Mouse (Mus musculus) embryo, embryonic 10.5 days (tissue): ENCODE data around the gene Dusp22.

Source experiments
- DNase-seq: peaks from one replicate; pipeline ENCODE4 v3.0.0-alpha.2; 2015; ENCODE audit warnings: low spot score

Gene Dusp22

DNA sequence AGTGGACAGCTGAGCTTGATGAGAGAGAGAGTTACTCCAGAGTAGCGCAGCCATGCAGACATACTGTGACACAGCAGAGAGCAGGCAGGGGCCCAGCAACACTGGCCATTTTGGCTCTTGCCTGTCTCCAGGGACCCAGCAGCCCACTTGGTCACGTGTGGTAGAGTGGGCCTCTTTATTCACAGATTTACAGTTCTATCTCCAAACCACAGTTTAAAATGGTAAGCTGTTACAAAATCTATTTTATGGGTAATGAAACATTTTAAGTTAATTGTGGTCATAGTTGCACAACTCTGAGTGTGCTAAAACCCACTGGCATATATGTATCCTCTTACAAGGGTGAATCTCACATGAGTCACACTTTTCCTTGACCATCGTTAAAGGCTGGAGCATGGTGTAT, 9.5 kb downstream of the Dusp22 start:
- no peak for DNase-seq

DNA sequence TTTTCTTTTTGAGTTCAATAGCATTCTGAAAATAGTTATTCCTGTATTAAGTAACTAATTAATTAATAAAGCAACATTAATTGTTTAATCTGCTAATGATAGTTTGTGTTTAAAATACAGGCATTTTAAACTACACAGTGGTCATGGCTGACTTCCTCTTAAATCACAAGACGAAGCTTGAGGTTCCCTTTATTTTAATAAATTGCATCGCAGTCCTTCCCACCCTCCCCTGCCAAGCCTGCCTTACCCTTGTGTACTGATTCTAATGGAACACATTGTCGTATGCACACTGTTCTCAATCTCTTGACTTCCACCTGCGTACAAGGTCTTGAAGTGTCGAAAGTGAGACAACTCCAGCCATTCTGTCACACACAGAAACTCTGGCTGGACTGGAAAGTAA, 14.1 kb downstream of the Dusp22 start:
- DNase-seq = no peak

DNA sequence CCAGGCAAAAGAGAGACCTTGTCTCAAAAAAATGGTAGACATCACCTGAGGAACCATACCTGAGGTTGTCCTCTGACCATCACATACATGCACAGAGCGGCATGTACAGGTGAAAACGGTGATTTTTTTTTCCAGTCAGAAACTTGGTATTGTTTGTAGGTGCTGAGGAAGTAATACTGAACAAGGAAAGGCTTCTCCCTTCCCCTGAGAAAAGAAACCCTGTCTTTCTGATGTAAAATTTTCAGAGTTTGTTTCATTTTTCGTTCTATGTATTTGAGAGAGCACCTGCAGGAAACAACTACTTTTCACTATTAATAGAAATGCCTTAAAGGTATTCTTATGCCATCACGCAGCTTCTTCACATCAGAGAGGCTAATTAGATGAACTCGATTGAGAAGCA, 19.0 kb downstream of the Dusp22 start:
- no peak for DNase-seq

DNA sequence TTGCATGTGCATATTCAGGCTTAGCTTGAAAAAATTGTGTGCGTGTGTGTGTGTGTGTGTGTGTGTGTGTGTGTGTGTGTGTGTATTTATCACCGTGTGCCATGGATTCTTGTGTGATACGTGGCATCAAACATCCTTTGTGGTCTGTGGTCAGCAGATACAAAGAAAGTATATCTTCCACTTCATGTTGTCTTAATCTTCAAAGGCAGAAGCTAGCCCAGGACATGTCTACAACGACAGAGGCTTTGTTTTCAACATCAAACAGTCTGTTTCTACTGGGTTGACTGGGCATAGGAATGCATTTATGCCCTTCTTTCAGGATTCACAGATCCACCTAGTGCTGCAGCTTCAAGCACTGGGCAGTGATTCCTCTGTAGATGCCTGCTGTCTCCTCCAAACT, 22.1 kb downstream of the Dusp22 start:
- DNase-seq = no peak

DNA sequence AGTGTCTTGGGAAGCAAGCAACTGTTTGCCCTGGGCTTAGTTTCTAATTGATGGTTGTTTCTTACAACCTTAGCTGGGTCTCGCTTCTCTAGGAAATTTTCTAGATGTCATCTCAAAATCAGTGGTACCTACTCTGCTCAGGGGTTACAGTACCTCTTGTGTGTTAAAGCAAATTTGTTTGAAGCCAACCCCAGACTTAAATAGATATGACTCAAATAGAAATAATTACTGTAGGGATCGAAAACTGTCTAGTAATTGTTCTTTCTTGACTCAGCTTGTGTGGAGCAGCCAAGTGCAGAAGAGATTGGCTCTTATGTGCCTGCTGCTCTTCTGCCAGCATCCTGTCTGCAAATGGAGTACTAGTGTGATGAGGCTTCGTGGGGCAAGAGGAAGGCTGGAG, 22.5 kb downstream of the Dusp22 start:
- no peak for DNase-seq

DNA sequence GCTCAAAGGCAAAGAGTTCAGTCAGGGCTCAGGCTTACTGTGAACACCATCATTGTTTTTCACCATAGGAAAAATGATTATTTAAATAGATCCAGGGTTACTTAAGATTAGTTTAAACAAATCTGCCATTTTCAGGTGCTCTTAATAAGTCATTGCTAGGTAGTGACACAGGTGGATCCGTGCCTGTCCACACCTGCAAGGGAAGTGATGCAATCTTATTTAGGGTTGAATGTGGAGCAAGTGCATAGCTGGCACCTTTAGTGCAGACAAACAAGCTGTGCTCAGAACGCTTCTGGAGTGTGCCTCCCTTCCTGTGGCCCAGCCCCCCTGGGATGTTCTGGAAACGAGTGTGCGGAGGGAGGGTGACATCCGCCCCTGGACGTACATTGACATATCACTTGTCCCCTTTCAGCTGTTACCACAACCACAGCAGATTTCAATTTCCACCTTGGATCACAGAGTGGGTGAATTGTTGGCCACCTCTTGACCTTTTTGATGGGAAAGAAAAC, 24.9 kb downstream of the Dusp22 start:
- DNase-seq = no peak

DNA sequence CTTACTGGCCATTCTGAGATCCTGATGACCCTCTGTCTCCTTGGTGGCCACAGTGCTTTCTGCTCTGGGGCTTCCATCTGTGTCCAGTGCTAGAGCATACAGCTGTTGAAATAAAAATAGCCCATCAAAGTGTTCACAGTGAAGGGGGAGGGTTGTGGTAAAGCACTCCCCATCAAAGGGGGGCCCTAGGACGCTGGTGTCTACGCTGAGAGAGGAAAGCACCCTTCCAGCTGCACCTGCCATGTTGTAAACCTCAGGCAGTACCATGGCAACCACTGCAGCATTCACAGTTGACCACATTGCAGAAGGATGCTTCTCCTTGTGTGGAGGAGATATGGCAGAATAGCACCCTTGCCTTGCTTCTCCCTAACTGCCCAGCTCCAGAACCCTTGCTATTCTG, 26.2 kb downstream of the Dusp22 start:
- DNase-seq = no peak

DNA sequence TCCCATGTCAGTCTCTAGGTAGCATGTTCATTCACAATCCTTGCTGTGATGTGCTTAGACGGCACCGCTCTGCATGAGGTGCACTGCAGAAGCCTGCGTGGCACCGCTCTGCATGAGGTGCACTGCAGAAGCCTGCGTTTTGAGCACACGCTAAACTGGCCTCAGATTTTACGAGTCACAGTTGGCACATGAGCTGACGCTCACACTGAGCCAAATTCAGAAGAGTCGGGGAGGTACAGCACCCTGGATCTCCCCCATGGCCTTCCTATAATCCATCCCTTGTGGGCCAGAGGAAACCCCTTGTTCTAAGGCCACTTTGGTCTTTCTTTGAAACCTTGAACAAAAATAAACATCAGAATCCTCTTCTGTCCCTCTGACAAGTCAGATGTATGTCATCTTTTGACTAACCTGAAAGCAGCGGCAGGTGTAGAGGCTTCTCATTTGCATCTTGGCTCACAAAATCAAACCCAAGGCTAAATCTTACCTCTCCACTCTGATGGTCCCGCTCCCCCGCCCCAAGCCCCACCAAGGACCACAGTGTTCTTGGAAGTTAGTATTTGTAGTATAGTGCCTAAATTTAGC, 28.3 kb downstream of the Dusp22 start:
- no peak for DNase-seq

DNA sequence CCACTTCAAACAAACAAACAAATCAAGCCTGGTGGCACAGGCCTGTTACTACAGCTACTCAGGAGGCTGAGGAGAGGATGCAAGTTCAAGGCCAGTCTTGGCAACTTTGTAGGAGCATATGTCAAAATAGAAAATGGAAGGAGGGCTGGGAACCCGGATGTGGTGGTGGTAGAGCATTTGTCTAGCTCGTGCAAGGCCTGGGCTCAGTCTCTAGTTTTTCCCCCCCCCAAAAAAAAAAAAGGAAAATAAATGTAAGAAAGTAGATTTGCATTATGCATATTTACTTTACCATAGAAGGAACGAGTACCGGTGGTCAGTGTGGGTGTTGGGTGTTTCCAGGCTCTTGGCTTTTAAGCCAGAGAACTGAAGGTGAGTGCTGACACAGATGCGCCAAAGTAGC, 29.7 kb downstream of the Dusp22 start:
- DNase-seq = no peak

DNA sequence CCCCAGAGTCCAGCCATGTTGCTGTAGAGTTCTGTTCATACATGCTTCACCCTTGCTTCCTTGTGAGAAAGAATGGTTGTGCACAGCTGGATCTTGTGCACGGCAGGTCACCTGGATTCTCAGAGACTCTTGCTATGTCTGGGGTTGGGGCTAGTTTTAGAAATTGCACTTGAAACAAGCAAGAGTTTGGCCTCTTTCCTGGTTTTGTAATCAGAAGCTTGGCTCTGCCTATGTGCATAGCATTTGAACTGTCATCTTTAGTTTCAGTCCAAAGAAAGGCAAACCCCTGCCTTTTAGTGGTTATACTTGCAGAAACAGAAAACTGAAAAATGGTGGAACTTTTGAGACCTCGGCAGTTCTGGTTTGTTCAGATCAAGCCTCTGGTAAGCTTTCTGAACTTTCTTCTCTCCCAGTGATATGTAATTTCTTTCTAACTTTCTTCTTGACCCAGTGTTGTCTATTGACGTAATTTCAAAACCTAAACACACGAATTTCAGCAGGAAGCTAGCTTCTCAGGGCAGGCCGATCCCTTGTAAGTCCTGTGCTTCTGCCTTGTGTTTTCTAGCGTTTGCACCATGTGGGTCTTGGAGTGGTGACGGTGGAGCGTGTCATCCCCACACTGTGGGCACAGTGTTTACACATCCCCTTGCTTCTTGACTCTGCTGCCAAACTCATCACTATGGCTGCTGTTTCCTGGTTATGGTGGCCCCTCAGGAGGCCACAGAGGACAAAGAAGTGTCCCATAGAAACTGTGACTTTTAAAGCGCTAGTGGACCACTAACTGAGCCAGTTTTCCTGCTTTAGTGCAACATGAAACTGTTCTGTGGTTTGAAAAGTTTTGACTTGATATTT, 31.9 kb downstream of the Dusp22 start:
- DNase-seq = no peak

DNA sequence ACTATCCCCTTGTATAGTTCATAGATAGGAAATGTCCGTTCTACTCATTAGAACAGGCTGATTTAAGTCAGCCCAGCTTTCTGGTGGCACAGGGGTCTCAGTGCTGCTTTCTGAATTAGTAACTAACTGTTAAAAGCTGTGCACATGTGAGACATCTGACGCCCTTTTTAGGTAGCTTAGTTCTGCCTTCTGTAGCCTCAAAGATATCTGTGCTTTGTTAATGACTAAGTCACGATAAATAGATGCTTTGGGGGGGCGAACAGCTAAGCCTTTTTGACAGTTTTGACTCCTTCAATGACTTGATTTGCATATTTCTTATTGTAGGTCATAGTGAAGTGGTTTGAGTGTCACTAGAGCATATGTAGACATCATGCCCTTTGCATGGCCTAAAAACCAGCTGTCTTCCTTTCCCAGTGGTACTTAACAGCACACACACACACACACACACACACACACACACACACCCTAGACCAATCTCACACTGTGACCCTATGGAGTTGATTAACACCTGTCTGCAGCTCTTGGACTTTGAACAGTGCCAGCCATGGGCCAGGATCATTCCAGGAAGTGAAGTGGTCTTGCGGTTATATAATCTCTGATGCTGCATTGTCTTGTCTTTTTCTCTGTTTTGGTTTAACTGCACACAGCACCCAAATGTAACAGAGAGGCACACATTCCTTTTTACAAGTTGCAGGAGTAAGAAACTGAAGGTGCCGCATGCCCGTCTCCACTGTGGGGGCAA, 33.0 kb downstream of the Dusp22 start:
- DNase-seq = no peak

DNA sequence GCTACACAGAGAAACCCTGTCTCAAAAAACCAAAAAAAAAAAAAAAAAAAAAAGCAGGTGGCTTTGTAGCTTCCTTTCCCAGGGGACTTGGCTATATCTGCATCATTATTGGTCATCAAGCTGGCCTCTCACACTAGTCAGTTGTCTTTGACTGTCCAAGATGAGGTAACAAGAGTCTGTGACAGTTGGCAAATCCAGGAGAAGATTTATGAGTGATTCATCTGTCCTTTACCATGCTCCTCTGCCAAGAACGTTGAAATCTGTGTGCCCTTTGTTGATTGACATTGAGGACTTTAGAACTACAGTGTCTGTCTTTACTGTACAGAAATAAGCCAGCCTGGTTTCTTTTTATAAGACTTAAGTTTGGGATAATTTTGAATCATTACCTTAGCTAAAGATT, 35.4 kb downstream of the Dusp22 start:
- no peak for DNase-seq

DNA sequence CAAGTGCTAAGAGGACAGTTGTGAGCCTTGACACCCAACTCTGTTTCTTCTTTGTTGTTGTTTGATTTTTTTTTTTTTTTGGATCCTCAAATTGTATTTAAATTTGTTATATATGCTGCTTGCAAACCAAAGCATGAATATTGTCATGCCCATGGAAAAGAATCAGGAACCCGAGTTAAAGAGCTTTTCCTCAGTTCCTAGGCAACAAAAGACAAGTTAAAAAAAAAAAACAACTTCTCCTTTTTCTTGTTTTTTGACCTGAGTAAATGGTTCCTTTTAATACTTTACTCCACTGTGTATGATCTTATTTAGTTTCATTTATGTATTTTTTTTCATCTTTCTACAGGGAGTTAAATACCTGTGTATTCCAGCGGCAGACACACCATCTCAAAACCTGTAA, 36.1 kb downstream of the Dusp22 start:
- no peak for DNase-seq

DNA sequence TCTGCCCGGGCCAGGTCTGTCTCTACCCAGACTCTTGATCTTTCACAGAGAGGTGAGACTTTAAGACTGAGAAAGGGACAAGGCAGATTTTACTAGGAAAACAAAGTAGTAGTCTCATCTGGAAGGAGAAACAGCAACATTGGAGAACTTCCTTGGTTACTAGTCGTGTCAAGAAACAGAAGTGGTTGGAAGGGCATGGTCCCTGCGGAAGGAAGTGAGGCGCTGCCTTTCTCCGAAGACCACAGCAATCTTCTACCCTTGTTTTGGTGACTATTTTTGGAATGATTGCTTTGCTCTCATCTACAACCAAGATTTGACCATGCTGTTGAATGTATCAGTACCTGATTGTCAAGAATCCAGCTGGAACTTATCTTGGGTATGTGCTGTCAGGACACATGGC, 38.1 kb downstream of the Dusp22 start:
- DNase-seq = no peak

DNA sequence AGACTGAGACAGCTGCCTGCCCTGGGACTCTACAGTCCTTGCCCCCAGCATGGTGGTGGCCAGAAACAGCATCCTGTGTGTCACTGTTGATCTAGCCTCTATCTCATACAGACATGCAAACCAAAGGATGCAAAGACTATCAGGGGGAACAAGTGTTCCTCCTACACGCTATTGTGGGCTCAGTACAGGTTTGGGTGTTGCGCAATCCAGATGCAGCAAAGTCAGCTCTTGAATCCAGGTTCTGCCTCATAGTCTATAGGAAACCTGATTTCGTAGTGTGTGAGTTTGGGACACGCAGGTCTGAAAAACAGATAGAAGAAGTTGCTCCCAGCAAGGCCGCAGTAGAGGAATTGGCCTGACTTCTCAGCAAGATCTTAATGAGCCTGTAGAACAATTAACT, 42.9 kb downstream of the Dusp22 start:
- DNase-seq = no peak

DNA sequence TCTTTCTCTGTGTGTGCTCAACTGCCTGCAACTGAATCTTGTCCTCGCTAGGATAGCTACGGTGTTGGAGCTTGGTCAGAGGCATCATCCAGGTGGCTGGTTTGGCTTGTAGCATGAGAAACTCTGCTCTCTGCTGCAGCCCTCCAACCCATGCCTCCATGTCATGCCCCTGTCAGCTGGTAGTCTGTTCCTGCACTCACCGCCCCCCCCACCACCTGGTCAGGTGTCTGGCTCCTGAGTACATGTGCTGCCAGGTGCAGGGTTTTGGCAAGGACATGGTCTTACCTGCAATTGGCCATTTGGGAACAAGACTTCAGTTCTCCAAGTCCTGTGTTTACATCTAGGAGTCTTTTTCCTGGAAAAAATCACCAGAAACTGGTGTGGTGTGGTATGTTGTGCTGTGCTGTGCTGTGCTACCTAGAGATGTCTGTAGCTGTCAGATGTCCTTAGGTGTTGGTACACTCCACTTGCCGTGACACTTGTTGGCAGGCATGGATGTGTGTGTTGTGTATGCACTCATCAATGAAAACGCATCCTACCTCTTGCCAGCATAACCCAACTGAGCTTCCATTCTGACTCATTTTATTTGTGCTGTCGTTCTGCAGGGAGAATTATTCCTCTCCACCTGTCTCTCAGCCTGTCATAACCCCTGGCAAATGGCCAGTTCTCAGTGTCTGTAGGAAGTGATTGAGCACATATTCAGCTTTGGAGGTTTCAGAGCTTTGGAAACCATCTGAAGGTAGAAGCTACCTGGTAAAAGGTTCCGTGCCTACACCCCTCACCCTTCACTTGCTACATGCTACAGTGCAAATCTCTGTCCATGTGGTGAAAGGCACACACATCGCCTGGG, 44.7 kb downstream of the Dusp22 start:
- no peak for DNase-seq

DNA sequence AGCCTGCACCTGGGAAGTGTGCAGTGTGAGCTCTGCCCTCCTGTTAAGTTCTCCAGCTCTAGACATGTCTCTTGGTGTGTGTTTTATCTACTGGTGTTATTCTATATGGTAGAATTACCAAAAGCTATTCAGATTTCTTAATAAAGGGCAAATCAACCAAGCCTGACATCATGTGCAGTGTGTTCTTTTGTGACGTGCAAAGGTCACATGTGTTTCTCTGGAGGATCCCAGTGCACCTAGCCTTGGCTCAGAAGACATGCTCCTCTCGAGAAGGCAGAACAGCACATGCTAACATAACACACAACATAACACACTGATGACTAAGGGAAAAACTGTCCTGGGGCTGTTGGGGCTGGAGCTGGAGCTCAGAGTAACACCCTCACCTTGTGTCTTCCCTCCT, 51.3 kb downstream of the Dusp22 start:
- no peak for DNase-seq

DNA sequence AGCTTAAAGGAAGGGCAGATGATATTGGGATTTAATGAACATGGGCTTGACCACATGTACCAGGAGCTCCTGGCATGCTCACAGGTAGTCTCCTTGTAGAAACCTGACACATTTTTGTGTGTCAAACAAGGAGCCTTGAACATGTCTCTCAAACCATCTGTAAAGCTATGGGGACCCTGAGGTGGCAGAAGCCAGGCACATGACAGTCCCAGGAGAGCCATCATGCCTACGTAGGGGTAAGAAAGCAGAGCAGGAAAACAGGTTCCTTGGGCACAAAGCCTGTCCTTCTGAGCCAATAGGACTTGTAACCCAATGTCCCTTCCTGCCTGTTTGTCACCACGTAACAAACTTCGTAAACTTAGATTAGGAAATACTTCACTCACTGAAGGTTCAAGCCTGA, 51.9 kb downstream of the Dusp22 start:
- no peak for DNase-seq

DNA sequence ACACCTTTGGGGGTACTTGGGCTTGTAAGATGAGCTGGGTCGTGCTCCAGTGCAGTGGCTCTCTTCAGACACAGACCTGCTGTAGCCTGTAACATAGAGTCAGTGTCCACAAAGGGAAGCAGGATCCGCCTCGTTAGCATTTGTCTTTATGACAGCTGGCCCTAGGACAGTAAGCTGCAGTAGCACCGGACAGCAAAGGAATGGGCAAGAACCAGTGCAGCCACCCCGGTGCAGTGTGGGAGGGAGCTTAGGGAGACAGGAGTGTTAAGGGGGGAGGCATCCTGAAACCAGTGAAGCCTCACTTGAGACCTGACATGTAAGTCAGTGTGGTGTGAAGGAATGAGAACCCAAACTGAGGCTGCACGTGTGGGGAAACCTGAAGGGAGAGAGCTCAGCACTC, 52.5 kb downstream of the Dusp22 start:
- DNase-seq = no peak

DNA sequence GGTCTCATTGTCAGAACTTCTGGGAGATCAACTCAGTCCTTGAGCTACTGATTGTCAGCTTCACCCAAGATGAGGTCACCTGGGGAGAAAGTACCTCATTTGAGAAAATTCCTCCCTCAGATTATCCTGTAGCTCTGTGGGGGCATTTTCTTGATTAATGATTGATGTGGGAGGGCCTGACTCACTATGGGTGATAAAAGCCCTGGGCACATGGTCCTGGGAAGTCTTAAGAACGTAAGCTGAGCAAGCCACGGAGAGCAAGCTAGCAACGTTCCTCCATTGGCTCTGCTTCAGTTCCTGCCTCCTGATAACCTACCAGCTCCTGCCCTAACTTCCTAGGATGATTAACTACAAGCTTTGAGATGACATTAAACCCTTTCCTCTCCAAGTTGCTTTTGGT, 53.8 kb downstream of the Dusp22 start:
- DNase-seq = no peak

DNA sequence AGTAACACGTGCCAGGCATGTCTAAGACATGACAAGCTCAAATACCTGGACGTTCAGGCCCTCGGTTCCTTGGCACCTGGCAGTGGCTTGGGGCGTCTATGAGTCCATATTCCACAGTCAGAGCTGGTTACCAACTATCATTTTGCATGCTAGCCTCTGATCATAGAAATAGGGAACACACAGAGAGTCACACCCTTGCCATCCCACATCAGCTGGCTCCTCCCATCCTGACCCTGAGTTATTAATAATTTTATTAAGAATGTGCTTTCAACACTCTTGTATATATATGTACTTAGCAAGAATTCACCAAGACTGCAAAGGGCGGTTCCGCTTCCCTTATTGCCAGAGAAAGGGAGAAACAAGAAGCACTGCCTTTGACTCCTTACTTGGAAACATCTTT, 54.8 kb downstream of the Dusp22 start:
- no peak for DNase-seq

DNA sequence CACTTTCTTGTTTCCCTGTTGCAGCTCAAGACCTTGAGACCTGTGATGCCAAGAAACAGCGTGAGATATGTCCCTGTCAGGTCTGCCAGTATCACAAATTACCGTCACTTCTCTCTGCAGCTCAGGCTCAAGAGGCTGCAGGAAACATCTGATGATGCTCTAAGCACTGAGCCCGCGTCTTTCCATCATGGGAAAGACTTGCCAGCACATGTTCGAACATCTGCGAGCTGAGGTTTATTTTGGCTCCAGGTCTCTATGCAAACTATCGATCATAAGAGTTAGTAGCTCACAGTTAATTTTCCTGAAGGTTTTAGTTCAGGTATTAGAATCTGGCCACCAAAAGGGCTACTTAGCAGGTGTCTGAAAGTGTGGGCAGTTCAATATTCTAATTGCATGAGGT, 55.3 kb downstream of the Dusp22 start:
- no peak for DNase-seq
